Mouse (Mus musculus) heart, embryonic 14.5 days (tissue): ENCODE results near the gene Tecta. TPM values are rescaled to one million over a fixed set of nuclear protein-coding genes. Genes with fewer than 3 reads are reported as not detected.

ENCODE experiments used
- ATAC-seq: fragments of 200-750 bp; cut with Nextera tagmentation; 2 replicates; pipeline ENCODE4 v1.8.0; 2017; ENCODE audit warnings: low read depth, moderate TSS enrichment; ENCODE audit not compliant: insufficient number of reproducible peaks, insufficient read depth, low FRiP score
- H3K27ac ChIP-seq, 2 experiments: fragments of 200-500 bp in 1 of 2; fragments of 300-500 bp in 1 of 2; sonication (generic) in 1 of 2; replicated peaks in 1 of 2; 2 replicates each; pipeline ENCODE4 v1.5.1; 2012 to 2014; ENCODE audit warnings: low read depth in 2 of 2, low read length in 2 of 2, control low read depth in 1 of 2, mild to moderate bottlenecking in 1 of 2, mixed read lengths in 1 of 2; ENCODE audit not compliant: control insufficient read depth in 1 of 2, insufficient read depth in 1 of 2
- H3K27me3 ChIP-seq: fragments of 300-500 bp; sonication (generic); 2 replicates; pipeline ENCODE4 v1.6.1; 2014; ENCODE audit warnings: mild to moderate bottlenecking, low read length, control low read depth; ENCODE audit not compliant: control insufficient read depth, insufficient read depth
- H3K36me3 ChIP-seq: fragments of 300-500 bp; sonication (generic); 2 replicates; pipeline ENCODE4 v1.6.1; 2014; ENCODE audit warnings: mild to moderate bottlenecking, control low read depth, low read length, mixed read lengths; ENCODE audit not compliant: control insufficient read depth, insufficient read depth
- H3K4me1 ChIP-seq, 2 experiments: fragments of 200-500 bp in 1 of 2; fragments of 300-500 bp in 1 of 2; sonication (generic) in 1 of 2; 2 replicates each; pipeline ENCODE4 v1.6.1; 2012 to 2014; ENCODE audit warnings: low read length in 2 of 2, control low read depth in 1 of 2, mixed read lengths in 1 of 2; ENCODE audit not compliant: control insufficient read depth in 2 of 2, insufficient read depth in 2 of 2
- H3K4me2 ChIP-seq: fragments of 300-500 bp; sonication (generic); 2 replicates; pipeline ENCODE4 v1.6.1; 2014; ENCODE audit warnings: mild to moderate bottlenecking, low read length
- H3K4me3 ChIP-seq, 2 experiments: fragments of 200-500 bp in 1 of 2; fragments of 300-500 bp in 1 of 2; sonication (generic) in 1 of 2; 2 replicates each; pipeline ENCODE4 v1.5.1; 2012 to 2014; ENCODE audit warnings: low read length in 2 of 2, mild to moderate bottlenecking in 2 of 2, control low read depth in 1 of 2, low read depth in 1 of 2, moderate library complexity in 1 of 2; ENCODE audit not compliant: control insufficient read depth in 1 of 2, insufficient read depth in 1 of 2
- H3K9ac ChIP-seq: fragments of 300-500 bp; sonication (generic); 2 replicates; pipeline ENCODE4 v1.6.1; 2014; ENCODE audit warnings: mild to moderate bottlenecking, low read length
- H3K9me3 ChIP-seq: fragments of 300-500 bp; sonication (generic); 2 replicates; pipeline ENCODE4 v1.6.1; 2016; ENCODE audit warnings: low read length, control low read depth; ENCODE audit not compliant: control insufficient read depth
- WGBS: fragments of 180-500 bp; shearing (Covaris S2); extraction: QIAGEN DNeasy Blood & Tissue Kit; methylation state at CpG from one replicate; pipeline ENCODE4 v1.1.7; 2014; 5-methylcytosine and 5-hydroxymethylcytosine counted together
- polyA plus RNA-seq: library from polyadenylated mRNA; unstranded; fragments of >200 nt; fragmentation: Nextera tagmentation; extraction: Ambion mirVana; gene quantifications from 2 replicates; pipeline ENCODE4 v1.2.1, GENCODE M21; 2014

Gene Tecta
- polyA plus RNA-seq, 1 experiment from 2014 or later = not detected

DNA sequence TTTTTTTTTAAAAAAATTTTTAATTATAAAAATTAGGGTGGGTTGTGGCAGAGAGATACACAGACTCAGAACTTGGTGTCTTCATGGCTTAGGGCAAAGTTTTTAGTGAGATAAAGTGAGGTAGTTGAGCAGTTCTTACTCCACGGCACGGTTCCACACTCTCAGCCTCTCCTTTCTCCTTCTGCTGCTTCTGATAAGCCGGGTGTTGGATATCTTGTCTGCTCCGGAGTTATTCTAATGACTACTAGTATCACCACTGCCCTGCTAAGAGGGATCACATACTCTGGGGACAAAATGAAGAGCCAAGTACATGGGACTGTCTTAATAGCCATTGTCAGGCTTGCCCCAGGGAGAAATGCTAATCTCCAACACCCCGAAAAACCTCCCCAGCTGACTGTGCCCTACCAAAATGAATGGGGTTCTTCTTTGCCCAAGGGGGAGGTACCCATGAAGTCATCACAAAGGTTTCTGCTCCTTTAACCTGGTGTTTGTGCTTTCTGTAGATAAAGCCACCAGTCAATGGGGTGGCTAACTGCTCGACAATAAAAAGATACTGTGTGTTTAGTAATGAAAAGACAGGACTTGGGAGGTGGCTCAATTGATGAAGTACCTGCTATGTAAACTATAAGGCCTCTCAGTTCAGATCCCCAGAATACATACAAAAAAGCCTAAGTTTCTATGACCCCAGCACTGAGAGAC, 27.9 kb downstream of the Tecta start:
- no peaks in the 10 kb centered on the region for H3K9me3 ChIP-seq
- no peak overlapping the region for H3K27ac ChIP-seq
- H3K9ac ChIP-seq = no peak overlapping the region
- no peaks in the 10 kb centered on the region for H3K36me3 ChIP-seq
- WGBS = 40% methylated on average over 6 of the region's 6 CpGs
- H3K4me1 ChIP-seq = no peaks in the 10 kb centered on the region
- H3K4me2 ChIP-seq = no peak overlapping the region
- H3K4me3 ChIP-seq = no peak overlapping the region
- no peaks in the 10 kb centered on the region for H3K27me3 ChIP-seq
- ATAC-seq = no peak

DNA sequence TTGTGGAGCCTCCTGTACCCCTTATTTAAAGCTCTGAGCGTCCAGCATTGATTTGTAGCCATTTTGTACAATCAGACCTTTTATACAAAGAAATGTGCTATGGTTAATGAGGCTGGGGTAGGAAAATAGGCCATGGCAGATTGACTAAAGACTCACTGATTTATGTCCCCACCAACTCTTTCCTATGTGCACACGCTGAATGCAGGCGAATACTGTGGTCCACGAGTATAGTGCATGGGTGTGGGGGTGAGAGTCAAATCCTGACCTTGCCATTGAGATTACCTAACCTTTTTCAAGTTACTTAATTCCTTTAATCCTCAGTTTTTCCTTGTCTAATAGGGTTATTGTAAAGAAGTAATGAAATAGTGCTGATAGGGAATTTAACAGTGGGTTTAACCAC, 42.1 kb downstream of the Tecta start:
- H3K36me3 ChIP-seq = no peaks in the 10 kb centered on the region
- ATAC-seq = no peak
- H3K27ac ChIP-seq = no peak overlapping the region
- H3K9ac ChIP-seq = no peak overlapping the region
- no peaks in the 10 kb centered on the region for H3K4me1 ChIP-seq
- 88% methylated on average over 4 of the region's 4 CpGs for WGBS
- no peaks in the 10 kb centered on the region for H3K9me3 ChIP-seq
- no peak overlapping the region for H3K4me3 ChIP-seq
- H3K4me2 ChIP-seq = no peak overlapping the region
- no peaks in the 10 kb centered on the region; the same call in 1 of the 2 replicates for H3K27me3 ChIP-seq

- Histone ChIP-seq H3K9ac (no peak overlapping the region), H3K4me1 (no peaks in the 10 kb centered on the region), H3K4me3 (no peak overlapping the region), H3K36me3 (no peaks in the 10 kb centered on the region), H3K27ac (no peak overlapping the region), H3K27me3 (no peaks in the 10 kb centered on the region; the same call in 1 of the 2 replicates), H3K4me2 (no peak overlapping the region), H3K9me3 (no peaks in the 10 kb centered on the region)
- WGBS = 90% methylated on average over 1 of the region's 1 CpGs
- no peak for ATAC-seq
Measured at GRCm38 (mm10) chr9:42354871-42355270, 44.9 kb downstream of the Tecta start.

GRCm38 (mm10) chr9:42349791-42350190, 49.9 kb downstream of the Tecta start:
- no peak overlapping the region for H3K9ac ChIP-seq
- H3K27ac ChIP-seq = no peak overlapping the region
- no peak for ATAC-seq
- 45% methylated on average over 7 of the region's 7 CpGs for WGBS
- H3K4me2 ChIP-seq = no peak overlapping the region
- no peaks in the 10 kb centered on the region for H3K36me3 ChIP-seq
- no peaks in the 10 kb centered on the region for H3K4me1 ChIP-seq
- H3K9me3 ChIP-seq = no peaks in the 10 kb centered on the region
- no peak overlapping the region for H3K4me3 ChIP-seq
- H3K27me3 ChIP-seq = no peaks in the 10 kb centered on the region; the same call in 1 of the 2 replicates

DNA sequence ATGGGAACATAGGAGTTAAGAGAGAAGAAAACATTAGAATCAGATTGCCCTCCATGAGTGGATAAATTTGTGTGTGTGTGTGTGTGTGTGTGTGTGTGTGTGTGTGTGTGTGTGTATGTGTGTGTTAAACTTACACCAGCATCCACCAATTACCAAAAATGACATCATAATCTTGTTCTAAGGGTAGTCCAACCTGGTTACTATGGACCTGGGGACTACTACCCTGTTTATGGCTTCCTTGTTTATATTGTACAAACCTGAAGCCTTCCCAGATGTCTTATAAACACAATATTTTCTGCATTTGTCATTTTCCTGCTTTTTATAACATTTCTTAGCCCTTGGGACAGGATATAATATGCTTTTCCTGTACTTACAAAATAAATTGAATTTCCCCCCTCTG, 53.4 kb downstream of the Tecta start:
- Histone ChIP-seq H3K9ac (no peak overlapping the region), H3K36me3 (no peaks in the 10 kb centered on the region), H3K4me1 (no peaks in the 10 kb centered on the region), H3K4me2 (no peak overlapping the region), H3K27me3 (no peaks in the 10 kb centered on the region), H3K9me3 (no peaks in the 10 kb centered on the region), H3K4me3 (no peak overlapping the region), H3K27ac (no peak overlapping the region)
- no peak for ATAC-seq

DNA sequence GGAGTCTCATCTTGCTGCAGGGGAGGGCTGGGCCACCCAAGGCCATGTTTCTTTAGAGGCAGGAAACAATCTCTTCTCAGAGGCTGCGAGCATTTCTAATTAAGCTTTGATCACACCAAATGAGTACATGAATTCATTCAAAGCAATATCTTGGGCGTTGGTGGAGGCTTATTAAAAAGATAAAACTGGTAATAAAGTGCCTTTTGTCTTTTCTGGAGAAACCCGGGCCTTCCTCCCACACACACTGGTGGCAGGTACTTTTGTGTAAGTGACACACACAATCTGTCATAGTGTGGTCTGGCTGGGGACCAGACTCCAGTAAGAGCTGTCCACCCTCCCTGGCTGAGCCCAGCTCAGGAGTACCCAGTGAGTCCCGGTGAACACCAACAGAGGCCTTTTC, 60.6 kb downstream of the Tecta start:
- Histone ChIP-seq H3K4me3 (no peak overlapping the region), H3K4me2 (no peak overlapping the region), H3K27me3 (no peaks in the 10 kb centered on the region; the same call in 1 of the 2 replicates), H3K36me3 (no peaks in the 10 kb centered on the region), H3K9me3 (no peaks in the 10 kb centered on the region), H3K9ac (no peak overlapping the region), H3K27ac (no peak overlapping the region), H3K4me1 (0 out of 4 replicates have a peak, but pooled peaks cover 0 to 2% of the 10 kb centered on the region in 2 experiments)
- 63% methylated on average over 4 of the region's 4 CpGs for WGBS
- ATAC-seq = no peak

DNA sequence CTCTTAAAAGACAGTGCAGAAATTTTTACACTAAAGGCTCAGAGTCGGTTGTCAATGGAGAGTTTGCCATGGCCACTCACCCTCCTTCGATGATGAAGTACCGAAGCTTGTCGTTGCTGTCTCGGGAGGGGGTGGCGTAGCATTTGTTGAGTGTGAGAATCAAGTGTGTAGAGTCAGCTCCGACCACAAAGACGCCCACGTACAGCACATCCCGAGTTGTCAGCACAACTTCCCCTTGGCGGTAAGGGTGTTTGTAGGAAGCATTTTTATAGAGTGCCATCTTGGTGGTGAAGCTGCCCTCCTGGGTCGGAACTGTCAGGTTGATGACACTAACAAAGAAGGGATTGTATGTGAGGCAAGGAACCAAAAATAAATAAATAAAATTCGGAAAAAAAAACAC, 62.7 kb downstream of the Tecta start:
- WGBS = 74% methylated on average over 13 of the region's 13 CpGs
- no peak overlapping the region for H3K4me2 ChIP-seq
- no peaks in the 10 kb centered on the region; the same call in 1 of the 2 replicates for H3K27me3 ChIP-seq
- no peak overlapping the region for H3K27ac ChIP-seq
- no peaks in the 10 kb centered on the region for H3K9me3 ChIP-seq
- 0 out of 4 replicates have a peak, but pooled peaks cover 0 to 2% of the 10 kb centered on the region in 2 experiments for H3K4me1 ChIP-seq
- H3K4me3 ChIP-seq = no peak overlapping the region
- H3K9ac ChIP-seq = no peak overlapping the region
- H3K36me3 ChIP-seq = no peaks in the 10 kb centered on the region
- no peak for ATAC-seq

- Histone ChIP-seq H3K4me3 (no peak overlapping the region), H3K27ac (no peak overlapping the region), H3K27me3 (no peaks in the 10 kb centered on the region; the same call in 1 of the 2 replicates), H3K4me1 (0 out of 4 replicates have a peak, but pooled peaks cover 0 to 2% of the 10 kb centered on the region in 2 experiments), H3K9me3 (no peaks in the 10 kb centered on the region), H3K4me2 (no peak overlapping the region), H3K9ac (no peak overlapping the region), H3K36me3 (no peaks in the 10 kb centered on the region)
- no peak for ATAC-seq
- 96% methylated on average over 1 of the region's 1 CpGs for WGBS
Measured at GRCm38 (mm10) chr9:42336575-42336974, 63.2 kb downstream of the Tecta start.
